Mouse (Mus musculus): ENCODE measurements around the gene Nr0b2.
A peak's percentile ranks its signal among the peaks of the same experiment; 100 is the strongest.

Gene Nr0b2

GRCm38 (mm10) chr4:133561622-133562021 lies 8.4 kb downstream of the Nr0b2 start:
- DNase-seq (ENCODE audit: inconsistent ontology term) = no peak

- peak; percentile 45 for DNase-seq (ENCODE audit: inconsistent ontology term)
These were observed 10.0 kb downstream of the Nr0b2 start for GRCm38 (mm10) chr4:133563123-133563571.

GRCm38 (mm10) chr4:133567251-133567650 lies 14.1 kb downstream of the Nr0b2 start:
- no peak for DNase-seq (ENCODE audit: inconsistent ontology term)

- DNase-seq (ENCODE audit: inconsistent ontology term) = no peak
These were observed 16.3 kb downstream of the Nr0b2 start for GRCm38 (mm10) chr4:133569291-133570065.

GRCm38 (mm10) chr4:133570066-133570466 lies 16.9 kb downstream of the Nr0b2 start:
- peak; percentile 84 for DNase-seq (ENCODE audit: inconsistent ontology term)

GRCm38 (mm10) chr4:133574070-133574842 lies 21.1 kb downstream of the Nr0b2 start, which contains the start of gene Gpatch3:
Gene Gpatch3 (plus strand): TSS chr4:133574745.
- DNase-seq (ENCODE audit: inconsistent ontology term) = peak; percentile 88

GRCm38 (mm10) chr4:133574843-133575202 lies 21.6 kb downstream of the Nr0b2 start:
- no peak for DNase-seq (ENCODE audit: inconsistent ontology term)

- DNase-seq (ENCODE audit: inconsistent ontology term) = no peak
These were observed 24.8 kb downstream of the Nr0b2 start for GRCm38 (mm10) chr4:133577983-133578382.

GRCm38 (mm10) chr4:133583690-133584058 lies 30.5 kb downstream of the Nr0b2 start:
- no peak for DNase-seq (ENCODE audit: inconsistent ontology term)

- DNase-seq (ENCODE audit: inconsistent ontology term) = peak; percentile 73
These were observed 31.1 kb downstream of the Nr0b2 start, which contains the start of gene Gpn2 for GRCm38 (mm10) chr4:133584059-133584951. Gene Gpn2 (plus strand): TSS chr4:133584362.

GRCm38 (mm10) chr4:133592570-133592969 lies 39.4 kb downstream of the Nr0b2 start:
- DNase-seq (ENCODE audit: inconsistent ontology term) = peak; percentile 93

- DNase-seq (ENCODE audit: inconsistent ontology term) = peak; percentile 84
These were observed 42.4 kb downstream of the Nr0b2 start for GRCm38 (mm10) chr4:133595538-133595937.

GRCm38 (mm10) chr4:133596084-133596483 lies 42.9 kb downstream of the Nr0b2 start:
- no peak for DNase-seq (ENCODE audit: inconsistent ontology term)

GRCm38 (mm10) chr4:133598616-133599015 lies 45.4 kb downstream of the Nr0b2 start:
- no peak for DNase-seq (ENCODE audit: inconsistent ontology term)

- peak; percentile 6 for DNase-seq (ENCODE audit: inconsistent ontology term)
These were observed 45.9 kb downstream of the Nr0b2 start for GRCm38 (mm10) chr4:133599116-133599515.

GRCm38 (mm10) chr4:133599571-133600073 lies 46.4 kb downstream of the Nr0b2 start:
- DNase-seq (ENCODE audit: inconsistent ontology term) = peak; percentile 98

GRCm38 (mm10) chr4:133600306-133600705 lies 47.1 kb downstream of the Nr0b2 start:
- DNase-seq (ENCODE audit: inconsistent ontology term) = no peak

GRCm38 (mm10) chr4:133601721-133602218 lies 48.6 kb downstream of the Nr0b2 start, which contains the start of gene Sfn:
Gene Sfn (minus strand): TSS chr4:133602168.
- no peak for DNase-seq (ENCODE audit: inconsistent ontology term)

- DNase-seq (ENCODE audit: inconsistent ontology term) = no peak
These were observed 49.9 kb downstream of the Nr0b2 start for GRCm38 (mm10) chr4:133603056-133603455.

GRCm38 (mm10) chr4:133604175-133604574 lies 51.0 kb downstream of the Nr0b2 start:
- no peak for DNase-seq (ENCODE audit: inconsistent ontology term)

GRCm38 (mm10) chr4:133604856-133605255 lies 51.7 kb downstream of the Nr0b2 start:
- no peak for DNase-seq (ENCODE audit: inconsistent ontology term)

Data from Muller cell, postnatal 12 days (primary cell).